8 mouse cellular contexts compared by ENCODE assay signal in the genomic region with DNA sequence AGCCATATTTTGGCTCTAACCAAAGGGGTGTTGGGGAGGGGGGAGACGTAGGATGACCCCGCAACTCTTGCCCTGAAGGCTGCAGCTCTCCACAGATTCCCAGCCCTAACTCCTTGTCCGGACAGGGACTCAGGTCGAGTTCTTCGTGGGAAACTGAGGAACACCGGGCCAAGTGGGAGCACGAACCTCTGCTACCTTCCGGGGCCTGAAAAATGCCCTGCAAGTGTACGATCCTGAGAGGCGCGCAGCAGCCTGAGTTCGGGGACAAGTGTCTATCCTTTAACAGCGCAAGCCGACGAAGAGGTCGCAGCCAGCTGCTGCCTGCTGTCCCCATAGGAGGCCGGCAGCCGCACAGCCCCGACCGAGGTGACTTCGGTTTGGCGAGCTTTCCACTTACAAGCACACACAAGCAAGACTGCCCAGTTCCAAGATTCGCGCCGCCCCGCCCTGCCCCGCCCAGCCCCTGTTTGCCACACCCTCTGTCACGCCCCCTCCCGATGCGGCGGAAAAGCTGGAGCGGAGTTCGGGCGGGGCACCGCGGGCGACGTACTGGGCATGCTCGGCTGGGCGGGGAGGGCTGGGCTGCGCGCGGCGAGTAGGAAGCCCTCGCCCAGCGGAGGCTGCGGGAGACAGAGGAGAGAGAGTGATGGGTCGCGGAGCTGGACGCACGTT. TPM values are rescaled to one million over a fixed set of nuclear protein-coding genes. Genes with fewer than 3 reads are reported as not detected.
DNase-seq lines count a peak whose midpoint lies in the region; ATAC-seq and TF ChIP-seq lines count a peak whose summit lies in the region.

No protein-coding gene starts in this region.

- TF ChIP-seq CTCF in thymus, adult 2 months (IDR thresholded peaks at IDR 0.05; ENCODE audit: borderline replicate concordance, control insufficient read depth, extremely low read depth, insufficient read depth, low read length, poor library complexity), result 0 out of 2 replicates have a peak, but pooled peaks have one; percentile 31

- TF ChIP-seq POLR2A in thymus, adult 2 months (IDR thresholded peaks at IDR 0.05; ENCODE audit: control insufficient read depth, extremely low read depth, insufficient read depth, low read length, poor library complexity), result peak; percentile 90

- H3K9ac ChIP-seq in hindbrain, embryonic 11.5 days (ENCODE audit: low read depth, low read length), result peak overlapping the region; percentile 80
- peak overlapping the region; percentile 75 for H3K9ac ChIP-seq in lung, embryonic 16.5 days (ENCODE audit: low read length)

- WGBS in hindbrain, embryonic 11.5 days, result under 1% methylated on average over 41 of the region's 51 CpGs
- 0% methylated on average over 49 of the region's 51 CpGs for WGBS in lung, embryonic 16.5 days
- WGBS in thymus, adult 2 months, result under 1% methylated on average over 51 of the region's 51 CpGs

- no peaks in the 10 kb centered on the region for H3K27me3 ChIP-seq in hindbrain, embryonic 11.5 days (ENCODE audit: control insufficient read depth, insufficient read depth, low read length)
- H3K27me3 ChIP-seq in lung, embryonic 16.5 days (ENCODE audit: control insufficient read depth, insufficient read depth, low read depth, low read length), result no peaks in the 10 kb centered on the region
- H3K27me3 ChIP-seq in thymus, adult 2 months (ENCODE audit: control insufficient read depth, insufficient read depth, low read length), result no peaks in the 10 kb centered on the region

- H3K9me3 ChIP-seq in hindbrain, embryonic 11.5 days (ENCODE audit: control insufficient read depth, low read length), result no peaks in the 10 kb centered on the region
- no peaks in the 10 kb centered on the region for H3K9me3 ChIP-seq in lung, embryonic 16.5 days (ENCODE audit: control insufficient read depth, low read length)

- peak; percentile 94 for ATAC-seq in hindbrain, embryonic 11.5 days (ENCODE audit: low FRiP score)
- peak; percentile 91 for ATAC-seq in lung, embryonic 16.5 days (ENCODE audit: low read depth)

- H3K36me3 ChIP-seq in hindbrain, embryonic 11.5 days (ENCODE audit: control insufficient read depth, insufficient read depth, low read length), result no peaks in the 10 kb centered on the region
- no peaks in the 10 kb centered on the region for H3K36me3 ChIP-seq in lung, embryonic 16.5 days (ENCODE audit: control insufficient read depth, insufficient read depth, low read length)
- H3K36me3 ChIP-seq in thymus, adult 2 months (ENCODE audit: control insufficient read depth, insufficient read depth, low read length), result no peaks in the 10 kb centered on the region

- no peaks in the 10 kb centered on the region for H3K4me1 ChIP-seq in hindbrain, embryonic 11.5 days (replicated peaks; ENCODE audit: control insufficient read depth, insufficient read depth, low read length)
- H3K4me1 ChIP-seq in lung, embryonic 16.5 days (replicated peaks; ENCODE audit: control insufficient read depth, insufficient read depth, low read length), result peaks cover 18% of the 10 kb centered on the region
- H3K4me1 ChIP-seq in thymus, adult 2 months (replicated peaks; ENCODE audit: control insufficient read depth, insufficient read depth, low read length), result peaks cover 7% of the 10 kb centered on the region

- H3K27ac ChIP-seq in hindbrain, embryonic 11.5 days (ENCODE audit: low read depth, low read length), result peak overlapping the region; percentile 87
- peak overlapping the region; percentile 94 for H3K27ac ChIP-seq in lung, embryonic 16.5 days (ENCODE audit: low read length)
- peak overlapping the region; percentile 17; the same call in 1 of the 2 replicates for H3K27ac ChIP-seq in thymus, adult 2 months (ENCODE audit: control insufficient read depth, insufficient read depth, low read length)

- peak overlapping the region; percentile 77 for H3K4me2 ChIP-seq in hindbrain, embryonic 11.5 days (replicated peaks; ENCODE audit: low read depth, low read length)
- H3K4me2 ChIP-seq in lung, embryonic 16.5 days (ENCODE audit: low read depth, low read length), result peak overlapping the region; percentile 93

- DNase-seq in NIH3T3 (ENCODE audit: low read depth), result peak; percentile 98
- DNase-seq in cerebellum, adult 9-11 months, result peak; percentile 90
- peak; percentile 88 to 96 for DNase-seq in frontal cortex, adult 2 months (ENCODE audit: extremely low spot score in 1 of 2, low spot score in 1 of 2)
- peak; percentile 95 for DNase-seq in hindbrain, embryonic 11.5 days (ENCODE audit: low spot score)
- DNase-seq in layer of hippocampus, adult 9-11 months, result peak; percentile 94
- DNase-seq in ovary, adult 18-20 months (ENCODE audit: low spot score), result peak; percentile 92
- peak; percentile 94 for DNase-seq in thymus, adult 2 months

- peak overlapping the region; percentile 68 for H3K4me3 ChIP-seq in hindbrain, embryonic 11.5 days (ENCODE audit: low read depth, low read length)
- peak overlapping the region; percentile 91 for H3K4me3 ChIP-seq in lung, embryonic 16.5 days (ENCODE audit: low read length)
- H3K4me3 ChIP-seq in thymus, adult 2 months (ENCODE audit: control insufficient read depth, insufficient read depth, low read length), result peak overlapping the region; percentile 69

RNA-seq across cellular contexts. Expression of a gene that starts 1.6 kb away (rescaled TPM):
- polyA plus RNA-seq in frontal cortex, adult 2 months (2012; rRNA removed), result 0.90 and 0.98 TPM in 2 replicates
- polyA plus RNA-seq in hindbrain, embryonic 11.5 days (2014; fragmentation: Nextera tagmentation; extraction: Ambion mirVana), result not detected in 2 replicates
- not detected in 2 replicates for polyA plus RNA-seq in lung, embryonic 16.5 days (2015; fragmentation: Nextera tagmentation; extraction: Ambion mirVana)
- polyA plus RNA-seq in thymus, adult 2 months (2012; rRNA removed), result 0.58 and 0.61 TPM in 2 replicates

RNA-seq across cellular contexts. Expression of a gene that starts 2.7 kb away (rescaled TPM):
- 14.6 and 15.7 TPM in 2 replicates for polyA plus RNA-seq in frontal cortex, adult 2 months (2012; rRNA removed)
- 13.4 and 13.8 TPM in 2 replicates for polyA plus RNA-seq in hindbrain, embryonic 11.5 days (2014; fragmentation: Nextera tagmentation; extraction: Ambion mirVana)
- 6.4 and 7.0 TPM in 2 replicates for polyA plus RNA-seq in lung, embryonic 16.5 days (2015; fragmentation: Nextera tagmentation; extraction: Ambion mirVana)
- polyA plus RNA-seq in thymus, adult 2 months (2012; rRNA removed), result 11.1 and 12.7 TPM in 2 replicates

Comparison
In these comparisons a context has a peak if more than half of its experiments do, and no peak if none do; other contexts are left out.
1. Peak in every context shown above with its lines: DNase-seq, ATAC-seq, H3K4me3 ChIP-seq and H3K27ac ChIP-seq.
2. H3K27ac ChIP-seq: peak in every context shown above with its lines; median percentile 94 in lung, embryonic 16.5 days; 87 in hindbrain, embryonic 11.5 days; 17 in thymus, adult 2 months.